Mouse (Mus musculus) bone marrow macrophage, adult 2 months (primary cell): ENCODE measurements around the gene Nup205.
"Not testable (repeated sequence)": the region's sequence is repeated elsewhere in the genome, so short reads cannot be mapped to it uniquely, and the experiment has no call there.

Experiments
- CTCF ChIP-seq: IDR thresholded peaks from 2 replicates; pipeline ENCODE4 v1.5.1; 2012; ENCODE audit warnings: low read depth, mild to moderate bottlenecking, low read length, moderate library complexity
- POLR2A ChIP-seq: IDR thresholded peaks from 2 replicates; pipeline ENCODE4 v1.6.1; 2012; ENCODE audit warnings: mild to moderate bottlenecking, low read depth, low read length, borderline replicate concordance

DNA sequence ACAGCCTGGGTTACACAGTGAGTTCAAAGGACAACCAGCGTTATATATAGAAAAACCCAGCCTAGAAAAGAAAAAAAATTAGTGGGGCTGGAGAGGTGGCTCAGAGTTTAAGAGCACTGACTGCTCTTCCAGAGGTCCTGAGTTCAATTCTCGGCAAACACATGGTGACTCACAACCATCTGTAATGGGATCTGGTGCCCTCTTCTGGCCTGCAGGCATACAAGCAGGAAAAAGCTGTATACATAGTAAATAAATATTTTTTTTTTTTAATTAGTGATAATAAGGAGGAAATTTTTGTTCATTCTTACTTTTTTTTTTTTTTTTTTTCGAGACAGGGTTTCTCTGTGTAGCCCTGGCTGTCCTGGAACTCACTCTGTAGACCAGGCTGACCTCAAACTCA lies 5.2 kb upstream of the Nup205 start:
- not testable (repeated sequence) for TF ChIP-seq CTCF, POLR2A
